Mouse (Mus musculus) kidney, postnatal 10 days (tissue): ENCODE data around the gene Wnt7b.

Source experiments
- DNase-seq: peaks from one replicate; pipeline ENCODE4 v3.0.0; 2021; ENCODE audit warnings: mixed read lengths

Wnt7b gene

DNA sequence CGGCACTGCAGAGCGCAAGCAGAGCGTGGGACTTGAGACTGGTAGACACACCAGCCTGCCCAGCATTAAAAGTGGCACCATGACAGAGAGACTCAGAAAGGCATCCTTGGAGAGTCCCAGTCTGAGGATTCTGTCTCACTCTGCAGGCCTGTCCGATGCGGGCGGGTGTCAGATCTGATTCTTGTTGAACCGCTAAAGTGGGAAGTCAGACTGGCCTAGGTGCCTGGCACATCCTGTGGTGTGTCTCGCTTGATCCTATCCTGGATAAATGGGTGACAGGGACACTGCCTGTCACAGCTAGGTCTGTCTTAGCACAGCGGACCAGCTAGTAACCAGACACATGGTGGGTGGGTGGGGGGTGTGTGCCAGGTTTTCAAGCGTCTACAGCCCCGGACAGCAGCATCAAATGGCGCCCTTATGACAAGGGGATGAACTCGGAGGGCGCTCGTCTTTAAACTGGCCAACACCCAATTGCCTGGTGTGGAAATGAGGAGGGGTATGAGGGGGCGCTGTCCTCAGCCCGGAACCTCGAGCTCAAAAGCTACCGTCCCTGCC is at the start of gene Wnt7b:
TSS of gene Wnt7b (minus strand) at position 118 of the 555 bp plus-strand sequence.
- peak; percentile 21 for DNase-seq

- DNase-seq: no peak
These were observed 49.3 kb upstream of the Wnt7b start for GRCm38 (mm10) chr15:85631591-85631990.

DNA sequence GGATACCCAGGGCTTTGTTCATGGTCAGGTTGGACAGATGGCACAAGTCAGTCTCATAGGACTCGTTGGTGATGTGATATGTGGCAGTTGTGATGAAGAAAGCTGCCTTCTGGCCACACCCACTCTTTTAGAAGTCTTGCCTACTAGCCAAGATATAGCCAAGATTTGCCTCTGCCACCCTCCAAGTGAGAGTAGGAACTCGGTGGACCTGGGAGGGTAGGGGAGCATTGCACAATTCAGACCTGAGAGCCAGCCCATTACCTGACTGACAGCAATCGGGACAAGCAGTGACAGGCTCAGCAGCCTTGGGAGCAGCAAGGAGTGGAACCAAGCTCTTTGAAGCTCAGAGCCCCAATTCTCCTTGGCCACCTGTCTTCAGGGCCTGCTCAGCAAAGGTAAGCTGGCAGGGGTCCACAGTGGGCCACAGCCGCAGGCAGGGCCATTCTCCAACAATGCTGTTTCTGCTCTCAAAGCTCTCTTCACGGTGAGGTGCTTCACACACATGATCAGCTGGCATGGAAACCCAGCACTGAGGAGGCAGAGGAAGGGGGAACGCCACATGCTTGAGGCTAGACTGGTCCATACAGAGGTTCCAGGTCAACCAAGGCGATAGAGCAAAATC is 47.8 kb upstream of the Wnt7b start:
- no peak for DNase-seq

GRCm38 (mm10) chr15:85625666-85626279 is 43.5 kb upstream of the Wnt7b start:
- peak; percentile 80 for DNase-seq

- no peak for DNase-seq
These were observed 39.9 kb upstream of the Wnt7b start for GRCm38 (mm10) chr15:85622213-85622612.

- DNase-seq: no peak
These were observed 33.3 kb upstream of the Wnt7b start for GRCm38 (mm10) chr15:85615537-85616100.

- DNase-seq: peak; percentile 51
These were observed 32.8 kb upstream of the Wnt7b start for GRCm38 (mm10) chr15:85615075-85615474.

DNA sequence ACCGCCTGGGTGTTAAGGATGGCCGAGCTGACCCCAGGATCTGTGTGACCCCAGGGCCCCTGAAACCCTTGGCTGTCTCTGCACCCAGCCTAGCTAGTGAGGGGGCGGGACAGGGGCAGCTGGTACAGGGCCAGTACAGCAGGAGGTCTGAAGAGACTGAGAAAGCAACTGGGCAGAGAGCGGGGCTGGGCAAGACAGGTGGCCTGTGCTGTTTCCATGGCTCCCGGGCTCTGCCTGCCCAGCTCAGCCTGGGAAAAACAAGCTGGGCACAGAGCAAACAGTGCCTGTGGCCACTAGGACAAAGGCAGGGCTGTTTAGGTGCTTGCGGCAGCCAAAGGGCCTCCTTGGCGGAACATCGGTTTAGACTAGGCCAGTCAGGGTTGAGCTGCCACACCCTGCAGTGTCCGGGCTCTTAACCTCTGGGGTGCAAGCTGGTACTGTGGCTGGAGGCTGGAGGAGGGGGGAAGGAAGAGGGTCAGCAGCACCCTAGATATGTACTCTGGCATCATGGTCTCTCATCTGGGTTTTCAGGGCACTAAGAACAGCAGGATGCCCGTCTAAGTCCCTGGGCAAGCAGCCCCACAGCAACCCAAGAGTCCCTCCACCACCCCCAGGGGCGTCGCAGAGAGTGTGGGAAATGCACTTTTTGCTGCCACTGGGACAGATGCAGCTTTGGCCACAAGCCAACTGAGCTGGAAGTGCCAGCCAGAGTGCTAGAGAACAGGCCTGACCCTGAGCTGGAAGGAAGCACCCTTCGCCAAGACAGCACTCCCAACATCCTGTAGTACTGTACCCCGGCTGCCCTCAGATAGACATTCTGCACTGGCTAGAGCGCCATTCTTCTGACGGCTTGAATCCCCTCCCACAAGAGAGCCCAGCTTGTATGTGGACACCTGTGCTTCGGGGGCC is 31.3 kb upstream of the Wnt7b start:
- DNase-seq: peak; percentile 83

DNA sequence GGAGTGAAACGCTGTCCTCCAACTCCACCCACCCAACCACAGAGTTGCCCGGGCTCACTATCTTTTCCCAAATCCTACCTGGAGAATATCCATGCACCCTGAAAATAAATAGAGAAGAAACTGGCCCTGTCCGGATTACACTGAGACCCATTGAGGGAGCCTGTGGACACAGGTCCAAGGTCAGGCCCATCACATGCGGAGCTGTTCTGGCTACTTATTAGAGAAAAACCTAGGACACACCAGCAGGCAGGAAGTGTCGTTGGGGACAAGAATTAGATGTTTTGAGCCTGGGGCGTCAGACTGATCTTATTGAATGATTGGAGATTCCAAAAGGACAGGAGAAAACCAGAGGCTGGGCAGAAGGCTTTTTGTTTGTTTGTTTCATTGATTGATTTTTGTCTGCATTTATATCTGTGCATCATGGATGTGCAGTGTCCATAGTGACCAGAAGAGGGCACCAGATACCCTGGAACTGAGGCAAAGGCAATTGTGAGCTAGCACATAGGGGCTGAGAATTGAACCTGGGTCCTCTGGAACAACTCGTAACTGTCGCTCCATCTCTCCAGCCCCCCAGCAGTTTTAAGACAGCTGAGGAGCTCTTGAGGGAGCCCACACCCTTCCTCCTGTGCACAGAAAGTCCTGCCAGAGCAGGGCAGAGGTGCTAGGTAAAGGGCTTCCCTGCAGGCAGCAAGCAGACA is 30.5 kb upstream of the Wnt7b start:
- DNase-seq: peak; percentile 74

GRCm38 (mm10) chr15:85611701-85612520 is 29.6 kb upstream of the Wnt7b start:
- peak; percentile 62 for DNase-seq

DNA sequence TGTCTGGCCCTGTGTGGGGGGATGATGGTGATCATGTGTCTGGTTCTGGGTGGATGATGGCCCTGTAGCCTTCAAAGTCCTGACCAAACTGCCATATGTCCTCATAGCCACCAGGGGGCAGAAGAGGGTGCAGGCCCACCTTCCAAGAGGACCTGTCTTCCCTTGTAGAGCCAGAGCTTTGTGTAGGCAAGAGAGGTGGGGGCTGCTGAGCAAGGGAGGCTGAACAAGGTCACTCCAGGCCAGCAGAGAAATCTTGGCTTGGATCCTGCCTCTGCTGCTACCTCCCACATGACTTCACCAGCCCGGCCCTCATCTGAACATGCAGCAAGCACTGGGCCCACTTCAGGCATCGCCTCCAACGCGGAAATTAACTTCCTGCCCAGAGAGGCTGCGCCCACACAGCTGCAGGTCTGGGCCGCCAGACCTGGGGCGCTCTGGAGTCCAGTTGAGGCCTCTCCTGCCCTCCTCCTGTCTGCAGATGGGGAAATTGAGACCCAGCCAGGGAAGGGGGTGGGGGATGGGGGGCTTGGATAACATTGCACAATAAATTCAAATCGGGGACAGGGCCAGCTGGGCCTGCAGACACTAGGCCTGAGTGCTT is 28.4 kb upstream of the Wnt7b start:
- peak; percentile 94 for DNase-seq

DNA sequence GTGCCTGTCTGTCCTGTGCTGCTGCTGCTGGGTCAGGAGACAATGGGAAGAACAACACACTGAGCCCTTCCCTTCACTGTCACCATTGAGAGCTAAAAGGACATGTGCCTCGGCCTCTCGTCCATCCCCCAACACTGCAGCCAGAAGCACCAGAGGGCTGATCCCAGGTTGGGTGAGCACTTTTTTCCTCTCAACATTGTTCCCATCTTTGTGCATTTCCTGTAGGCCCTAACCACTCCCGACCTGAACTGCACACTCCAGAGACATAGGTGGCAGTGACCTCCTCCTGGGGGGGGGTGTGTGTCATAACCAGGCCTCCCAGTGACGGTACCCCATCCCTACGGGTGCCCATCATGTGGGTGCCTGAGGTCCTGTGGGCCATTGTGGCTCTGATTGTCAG is 27.8 kb upstream of the Wnt7b start:
- DNase-seq: peak; percentile 34

DNA sequence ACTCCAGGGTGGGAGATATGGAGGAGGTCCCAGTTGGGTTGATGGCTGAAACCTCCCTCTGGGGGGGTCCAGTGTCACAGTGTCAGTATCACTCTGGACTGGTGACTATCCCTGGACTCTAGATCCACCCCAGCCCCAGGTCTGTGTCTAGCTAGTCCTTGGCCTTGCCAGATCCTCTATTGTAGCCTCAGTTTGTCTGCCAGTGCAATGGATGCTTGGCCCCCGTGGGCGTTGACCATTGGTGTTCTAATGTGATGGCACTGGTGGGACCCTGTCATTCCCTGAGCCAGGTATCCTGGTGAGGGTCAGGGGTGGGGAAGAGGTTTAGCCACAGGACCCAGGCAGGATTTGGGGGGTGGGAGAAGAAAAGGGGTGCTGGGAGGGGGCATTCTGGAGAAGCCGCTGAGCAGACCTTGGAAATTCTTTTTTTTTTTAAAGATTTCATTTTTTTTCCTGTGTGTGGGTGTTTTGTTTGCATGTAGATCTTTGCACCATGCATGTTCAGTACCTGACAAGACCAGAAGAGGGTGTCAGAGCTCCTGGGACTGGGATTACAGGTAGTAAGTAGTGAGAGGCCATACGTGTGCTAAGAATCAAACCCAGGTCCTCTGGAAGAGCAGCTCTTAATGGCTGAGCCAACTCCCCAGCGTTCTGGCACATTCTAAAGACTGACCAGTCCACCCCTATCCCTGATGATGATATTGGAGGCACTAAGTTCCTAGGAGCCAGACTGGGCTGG is 27.2 kb upstream of the Wnt7b start:
- DNase-seq: no peak

- peak; percentile 47 for DNase-seq
These were observed 23.8 kb upstream of the Wnt7b start for GRCm38 (mm10) chr15:85605962-85606610.

DNA sequence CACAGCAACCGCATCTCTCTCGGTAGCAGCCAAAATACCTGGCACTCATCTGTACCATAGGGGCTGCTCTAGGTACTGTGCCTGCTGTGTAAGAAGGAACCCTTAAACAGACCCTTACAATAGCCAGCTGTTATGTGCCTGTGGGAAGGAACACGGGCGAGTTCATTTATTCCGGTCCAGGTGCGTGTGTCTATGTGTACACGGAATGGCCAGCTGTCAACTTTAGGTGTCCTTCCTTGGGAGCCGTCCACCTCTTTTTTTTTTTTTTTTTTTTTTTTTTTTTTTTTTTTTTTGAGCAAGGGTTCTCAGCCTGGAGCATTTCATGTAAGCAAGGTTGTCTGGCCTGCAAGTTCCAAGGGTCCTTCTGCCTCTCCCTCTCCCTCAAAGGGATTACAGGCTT is 22.7 kb upstream of the Wnt7b start:
- no peak for DNase-seq

DNA sequence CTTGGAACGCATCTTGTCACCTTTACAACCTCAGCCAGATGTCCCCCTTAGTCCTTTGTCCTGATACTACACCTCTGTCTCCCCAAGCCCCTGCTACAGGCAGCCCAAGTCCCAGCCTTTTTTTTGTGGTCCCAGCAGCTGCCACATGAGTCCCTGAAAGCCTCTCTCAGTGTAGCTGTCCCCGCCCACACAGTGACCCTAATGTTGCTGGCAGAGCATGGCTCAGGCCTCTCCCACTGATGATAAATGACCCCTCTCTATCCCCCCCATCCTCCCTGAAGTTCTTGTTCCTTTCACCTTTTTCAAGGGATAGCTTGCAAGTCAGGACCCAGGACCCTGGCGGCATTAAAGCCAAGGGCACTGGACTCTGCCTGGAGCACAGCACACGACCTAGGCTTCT is 22.2 kb upstream of the Wnt7b start:
- no peak for DNase-seq

DNA sequence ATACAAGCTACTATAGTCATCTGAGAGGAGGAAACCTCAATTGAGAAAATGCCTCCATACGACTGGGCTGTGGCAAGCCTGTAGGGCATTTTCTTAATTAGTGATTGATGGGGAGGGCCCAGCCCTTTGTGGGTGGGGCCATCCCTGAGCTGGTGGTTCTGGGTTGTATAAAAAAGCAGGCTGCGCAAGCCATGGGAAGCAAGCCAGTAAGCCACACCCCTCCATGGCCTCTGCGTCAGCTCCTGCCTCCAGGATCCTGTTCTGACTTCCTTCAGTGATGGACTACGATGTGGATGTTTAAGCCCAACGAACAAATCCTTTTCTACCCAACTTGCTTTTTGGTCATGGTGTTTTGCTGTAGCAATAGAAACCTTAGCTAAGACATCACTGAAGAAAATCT is 21.1 kb upstream of the Wnt7b start:
- DNase-seq: no peak

DNA sequence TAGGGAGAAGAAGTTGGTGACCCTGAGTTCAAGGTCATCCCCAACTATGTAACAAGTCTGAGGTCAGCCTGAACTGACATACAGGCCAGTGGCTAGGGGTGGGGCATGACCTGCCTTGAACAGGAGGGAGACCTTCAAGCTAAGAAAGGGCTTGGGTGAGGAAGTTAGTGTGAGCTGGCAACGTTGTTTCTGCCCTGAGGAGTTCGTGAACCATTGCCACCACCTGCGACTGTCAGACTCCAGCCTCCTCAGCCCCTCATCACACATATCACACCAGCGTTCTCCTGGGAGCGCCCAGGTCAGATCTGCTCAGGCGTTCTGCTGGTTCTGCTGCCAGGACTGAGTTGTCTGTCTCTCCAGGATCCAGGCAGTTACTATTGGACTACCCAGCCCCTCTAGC is 20.5 kb upstream of the Wnt7b start:
- DNase-seq: no peak

DNA sequence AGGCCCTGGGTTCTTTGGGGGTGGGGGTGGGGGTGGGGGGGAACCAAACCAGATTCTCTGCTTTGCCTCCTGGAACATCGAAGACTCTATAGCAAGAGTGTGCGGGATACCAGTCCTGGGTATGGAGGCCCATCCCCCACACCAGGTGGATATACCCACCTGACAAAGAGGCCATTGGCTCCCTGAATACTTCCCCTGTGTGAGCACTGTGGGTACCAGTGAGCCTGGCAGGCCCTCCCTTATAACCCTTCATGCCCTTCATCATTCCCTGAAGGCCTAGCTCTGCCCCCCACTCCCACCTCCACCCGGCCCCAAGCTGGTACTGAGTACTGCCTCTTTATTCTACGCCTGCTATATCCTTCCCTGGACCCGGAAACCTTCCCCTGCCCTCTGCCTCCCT is 19.7 kb upstream of the Wnt7b start:
- no peak for DNase-seq

DNA sequence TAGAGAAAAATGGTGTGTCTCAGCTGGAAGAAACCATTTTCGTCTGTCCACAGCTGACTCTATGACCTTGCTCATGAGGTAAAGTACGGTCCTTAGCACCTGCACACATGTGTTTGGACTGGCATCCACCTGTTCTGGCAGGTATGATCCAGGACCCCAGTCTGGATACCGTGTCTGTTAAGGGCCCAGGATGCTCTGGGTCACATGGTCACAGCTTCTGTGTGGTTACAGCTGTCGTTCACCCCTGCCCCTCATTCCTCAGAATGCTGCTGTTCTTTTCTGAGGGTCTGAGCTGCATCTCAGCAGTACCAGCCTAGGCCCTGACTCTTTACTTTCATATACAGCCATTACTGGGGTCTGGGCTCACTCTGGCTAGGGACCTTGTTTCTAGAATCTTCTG is 18.9 kb upstream of the Wnt7b start:
- DNase-seq: no peak
